In genomic region chr3:70324692-70325091, GRCm38 (mm10) we compare ENCODE assay signal across 16 mouse cellular contexts.
"Had no signal": no experiment of that assay in that cellular context is flagged by ENCODE, and none has a peak within 500 bp of the region (broad histone marks: within the 10 kb centered on the region; RNA-seq: fewer than 3 reads in every experiment).

No protein-coding gene starts in this region.

- DNase-seq: kidney, adult 9 months; kidney, postnatal 36 days; lung, adult 2 months; right cerebral cortex, adult 18-20 months; right cerebral cortex, postnatal 25 days; thymus, adult 18-20 months; thymus, postnatal 14 days had no signal

- H3K36me3 ChIP-seq: limb, embryonic 10.5 days; liver, embryonic 15.5 days; midbrain, embryonic 12.5 days had no signal

- H3K4me3 ChIP-seq: layer of hippocampus, adult 2 months; limb, embryonic 10.5 days; liver, embryonic 15.5 days; megakaryocyte, embryonic 14.5 days; midbrain, embryonic 12.5 days had no signal

- H3K4me2 ChIP-seq: liver, embryonic 11.5 days; liver, embryonic 15.5 days; midbrain, embryonic 12.5 days had no signal

- H3K27me3 ChIP-seq: liver, embryonic 15.5 days; megakaryocyte, embryonic 14.5 days; midbrain, embryonic 12.5 days had no signal

- H3K4me1 ChIP-seq: limb, embryonic 10.5 days; liver, embryonic 15.5 days; megakaryocyte, embryonic 14.5 days; midbrain, embryonic 12.5 days had no signal

- H3K9me3 ChIP-seq: limb, embryonic 10.5 days; liver, embryonic 15.5 days; megakaryocyte, embryonic 14.5 days; midbrain, embryonic 12.5 days had no signal

- H3K9ac ChIP-seq: liver, embryonic 15.5 days; midbrain, embryonic 12.5 days had no signal

- ATAC-seq: midbrain, embryonic 16.5 days had no signal

- H3K27ac ChIP-seq: kidney, postnatal 0 days; layer of hippocampus, adult 2 months; limb, embryonic 10.5 days; liver, embryonic 15.5 days; macrophage; midbrain, embryonic 12.5 days had no signal
